Mouse (Mus musculus): Measurements from ENCODE around the gene Llgl2. TPM values are rescaled to one million over a fixed set of nuclear protein-coding genes. Genes with fewer than 3 reads are reported as not detected.

Llgl2 gene
- total RNA-seq (2012; rRNA removed) = 12.3 and 14.7 TPM in 2 replicates
- 3.8 and 4.4 TPM in 2 replicates for total RNA-seq (2014; rRNA removed)
- polyA plus RNA-seq (2012; ENCODE audit: insufficient read length, low read depth) = 6.8 and 9.2 TPM in 2 replicates

- H3K4me3 ChIP-seq (replicated peaks in 1 of 3; ENCODE audit: low read depth in 2 of 3, low read length in 2 of 3, poor library complexity in 1 of 3) = peak within 1 kb of the TSS; percentile 58 to 73 (median 65)
- H3K36me3 ChIP-seq (replicated peaks in 1 of 2; ENCODE audit: control insufficient read depth in 1 of 2, insufficient read depth in 1 of 2, low read length in 1 of 2) = peaks cover 28 to 45% of the 10 kb centered on the region in 2 experiments
- DNase-seq (ENCODE audit: extremely low read depth) = peak; percentile 88
- H3K4me1 ChIP-seq (ENCODE audit: control insufficient read depth in 1 of 2, insufficient read depth in 2 of 2) = peaks cover 5 to 29% of the 10 kb centered on the region in 2 experiments; a peak in 3 of 4 replicates
- dilution Hi-C loops (cut with MboI; ENCODE audit: extremely low pct_ligation_motif_present, extremely low pct_unique_long_range_greater_than_20kb, low sequenced_read_pairs) (no loop called here), in situ Hi-C loops (cut with MboI; ENCODE audit: low pct_ligation_motif_present, low pct_unique_long_range_greater_than_20kb, low sequenced_read_pairs) (no loop called here)
- peak within 1 kb of the TSS; percentile 93 for H3K4me2 ChIP-seq (ENCODE audit: insufficient read depth, low read depth, poor library complexity, severe bottlenecking)
- no peaks in the 10 kb centered on the region for H3K27me3 ChIP-seq (replicated peaks)
- no peaks in the 10 kb centered on the region for H3K79me2 ChIP-seq (replicated peaks; ENCODE audit: control insufficient read depth, extremely low read depth, insufficient read depth, poor library complexity, severe bottlenecking)
- no peaks in the 10 kb centered on the region for H3K9me3 ChIP-seq (replicated peaks; ENCODE audit: low read length)
- H3K27ac ChIP-seq (ENCODE audit: insufficient read depth, low read depth) = no peak within 1 kb of the TSS
- H3K9ac ChIP-seq (ENCODE audit: insufficient read depth, low read depth) = peak within 1 kb of the TSS; percentile 65
- TF ChIP-seq RCOR1 (conservative IDR thresholded peaks at IDR 0.05; ENCODE audit: low read depth, low read length) (no peak), USF1 (IDR thresholded peaks at IDR 0.05; ENCODE audit: low read depth, low read length) (no peak), ZMIZ1 (IDR thresholded peaks at IDR 0.05; ENCODE audit: low read depth, low read length) (peak; percentile 90), ETS1 (conservative IDR thresholded peaks at IDR 0.05; ENCODE audit: low read depth, low read length) (no peak), SMC3 (IDR thresholded peaks at IDR 0.05; ENCODE audit: low read depth, low read length) (no peak), NELFE (IDR thresholded peaks at IDR 0.05; ENCODE audit: low read depth, low read length) (peak; percentile 88), CHD1 (IDR thresholded peaks at IDR 0.05; ENCODE audit: low read depth, low read length) (no peak), RAD21 (IDR thresholded peaks at IDR 0.05; ENCODE audit: low read depth, low read length) (no peak), KAT2A (IDR thresholded peaks at IDR 0.05; ENCODE audit: insufficient replicate concordance, low read length) (no peak), USF2 (conservative IDR thresholded peaks at IDR 0.05; ENCODE audit: low read depth, low read length) (no peak), CHD2 (IDR thresholded peaks at IDR 0.05; ENCODE audit: low read length) (peak; percentile 63), POLR2AphosphoS2 (IDR thresholded peaks at IDR 0.05; ENCODE audit: low read depth, low read length) (peak; percentile 54), UBTF (IDR thresholded peaks at IDR 0.05; ENCODE audit: low read depth, low read length) (no peak), ZNF384 (IDR thresholded peaks at IDR 0.05; ENCODE audit: low read depth, low read length) (no peak), ZC3H11A (IDR thresholded peaks at IDR 0.05; ENCODE audit: low read depth, low read length) (no peak), MEF2A (IDR thresholded peaks at IDR 0.05; ENCODE audit: borderline replicate concordance, low read depth, low read length) (0 out of 2 replicates have a peak, but pooled peaks have one; percentile 7), MAX (IDR thresholded peaks at IDR 0.05; ENCODE audit: low read length) (no peak), NRF1 (IDR thresholded peaks at IDR 0.05; ENCODE audit: low read depth, low read length) (peak; percentile 33), IRF4 (IDR thresholded peaks at IDR 0.05; ENCODE audit: low read depth, low read length) (no peak), HCFC1 (IDR thresholded peaks at IDR 0.05; ENCODE audit: low read depth, low read length) (no peak; the same call in 1 of the 2 replicates), MYC (IDR thresholded peaks at IDR 0.05; ENCODE audit: low read depth, low read length) (no peak), MXI1 (IDR thresholded peaks at IDR 0.05; ENCODE audit: low read depth, low read length) (peak; percentile 36), TCF12 (IDR thresholded peaks at IDR 0.05; ENCODE audit: low read depth, low read length) (peak; percentile 59; the same call in 1 of the 2 replicates), TBP (conservative IDR thresholded peaks at IDR 0.05; ENCODE audit: low read depth, low read length) (no peak), JUN (IDR thresholded peaks at IDR 0.05; ENCODE audit: insufficient read depth, low read depth, low read length) (no peak), E2F4 (IDR thresholded peaks at IDR 0.05; ENCODE audit: insufficient replicate concordance, low read depth, low read length) (no peak), MAFK (IDR thresholded peaks at IDR 0.05; ENCODE audit: insufficient replicate concordance, low read length) (no peak), PAX5 (IDR thresholded peaks at IDR 0.05; ENCODE audit: low read length) (no peak), CTCF (conservative IDR thresholded peaks at IDR 0.05 in 1 of 2, IDR thresholded peaks at IDR 0.05 in 1 of 2; ENCODE audit: low read depth in 2 of 2, low read length in 2 of 2) (no peak), POLR2A (IDR thresholded peaks at IDR 0.05; ENCODE audit: low read depth, low read length) (peak; percentile 90), ELF1 (IDR thresholded peaks at IDR 0.05; ENCODE audit: low read depth, low read length) (peak; percentile 79), BHLHE40 (IDR thresholded peaks at IDR 0.05; ENCODE audit: low read depth, low read length) (no peak), JUND (conservative IDR thresholded peaks at IDR 0.05; ENCODE audit: low read depth, low read length) (no peak), ZKSCAN1 (IDR thresholded peaks at IDR 0.05; ENCODE audit: borderline replicate concordance, low read depth, low read length) (no peak), MAZ (IDR thresholded peaks at IDR 0.05; ENCODE audit: low read depth, low read length) (no peak), SIN3A (IDR thresholded peaks at IDR 0.05; ENCODE audit: low read length) (peak; percentile 65; the same call in 1 of the 2 replicates), EP300 (IDR thresholded peaks at IDR 0.05; ENCODE audit: low read length) (no peak), GABPA (IDR thresholded peaks at IDR 0.05; ENCODE audit: insufficient replicate concordance, low read depth, low read length) (no peak)
Observed at GRCm38 (mm10) chr11:115823774-115824740, at the start of gene Llgl2. Gene Llgl2 (plus strand): TSS chr11:115824049.
